Mouse (Mus musculus) adrenal gland, adult 18-20 months (tissue): ENCODE data around the gene Tle1. TPM values are rescaled to one million over a fixed set of nuclear protein-coding genes. Genes with fewer than 3 reads are reported as not detected.

Experiments used
- DNase-seq, 2 experiments: peaks; one replicate each; pipeline ENCODE4 v3.0.0; 2021 to 2022; ENCODE audit warnings: low spot score in 2 of 2
- total RNA-seq, 2 experiments: library from RNA; stranded (reverse); gene quantifications; 1 replicate in 1 of 2; 2 replicates in 1 of 2; pipeline ENCODE4 v1.2.3; 2021

The Tle1 gene
- total RNA-seq, 2 experiments from 2014 or later, result 42.7 to 44.6 TPM

- DNase-seq, result no peak
These were observed 132.8 kb downstream of the Tle1 start for GRCm38 (mm10) chr4:72067937-72068336.
